Mouse (Mus musculus) cerebellum, postnatal 10 days (tissue): ENCODE measurements at regions not wholly inside any gene's neighbourhood (a gene's known extent, or its start where the extent isn't known, plus 50 kb on each side); places are given as distances from the start of the nearest gene placed in this dataset.
A peak's percentile ranks its signal among the peaks of the same experiment; 100 is the strongest.

Source experiments
- DNase-seq, 2 experiments: peaks; one replicate each; pipeline ENCODE4 v3.0.0; 2021; ENCODE audit warnings: mixed read lengths in 2 of 2

DNA sequence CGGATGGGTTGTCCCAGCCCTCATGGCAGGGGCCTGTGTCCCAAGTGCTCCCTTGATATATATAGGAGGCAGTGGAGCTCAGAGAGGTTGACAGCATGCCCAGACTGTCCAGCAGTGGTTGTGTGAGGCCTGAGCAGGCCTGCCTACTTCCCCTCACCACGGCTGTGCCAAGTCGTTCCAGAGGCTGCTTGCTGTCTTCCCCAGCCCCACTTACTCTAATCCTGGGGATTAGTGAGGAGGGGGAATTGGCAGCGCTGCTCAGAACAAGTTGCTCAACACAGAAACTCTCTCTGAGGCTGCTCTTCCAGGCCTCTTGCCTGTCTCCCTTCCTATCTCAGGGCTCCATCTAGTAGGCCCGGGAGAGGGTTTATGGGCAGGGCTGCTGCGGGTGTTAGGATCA, 56.1 kb upstream of the 1600014C23Rik start:
- peak in 1 of 2 experiments; percentile 18 for DNase-seq

DNA sequence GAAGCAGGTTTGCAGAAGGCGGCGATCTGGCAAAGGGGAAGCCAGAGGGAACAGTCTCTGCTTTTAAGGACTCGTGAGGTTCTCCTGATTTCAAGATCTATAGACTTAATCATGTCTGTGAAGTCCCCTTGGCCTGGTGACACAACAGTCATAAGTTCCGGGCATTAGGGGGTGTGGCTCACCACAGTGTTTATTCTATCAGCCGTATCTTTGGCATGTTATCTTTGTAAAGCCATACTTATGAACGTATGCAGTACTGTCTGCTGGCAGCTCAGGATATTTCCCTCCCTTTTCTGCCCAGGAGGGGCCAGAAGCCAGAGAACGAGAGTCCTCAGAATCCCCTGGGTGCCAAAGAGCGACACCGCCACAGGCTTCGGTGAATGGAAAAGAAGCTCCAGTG, 51.3 kb upstream of the 1600014C23Rik start:
- no peak for DNase-seq

DNA sequence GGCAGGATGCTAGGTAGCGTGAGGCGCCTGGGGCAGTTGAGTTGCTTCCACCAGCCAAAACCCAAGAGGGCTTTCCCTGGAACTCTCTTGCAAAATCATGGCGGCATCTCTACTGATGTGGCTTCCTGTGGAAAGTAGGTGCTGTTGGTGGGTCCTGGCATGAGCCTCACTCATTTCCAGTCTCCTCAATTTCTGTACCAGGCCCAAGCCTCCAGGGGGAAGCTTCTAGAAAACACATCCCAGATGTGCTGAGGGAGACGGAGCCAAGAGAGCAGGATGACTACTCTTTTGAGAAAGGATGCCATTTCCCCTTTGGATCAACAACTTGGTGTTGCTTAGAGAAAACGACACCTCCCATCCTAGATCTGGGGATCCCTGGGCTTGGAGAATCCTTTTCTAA, 50.9 kb upstream of the 1600014C23Rik start:
- DNase-seq = no peak
